Mouse (Mus musculus) regulatory T cell (primary cell): Measurements from ENCODE around the gene Gm20831.
"Not testable (repeated sequence)": the region's sequence is repeated elsewhere in the genome, so short reads cannot be mapped to it uniquely, and the experiment has no call there.

Experiments used
- in situ Hi-C: fragments of 300-600 bp; cut with MboI, MseI; formaldehyde crosslinking; loops from one replicate; pipeline ENCODE4 v1.15.1; 2025; ENCODE audit warnings: high pct_unique_total_duplicates

Gene Gm20831

DNA sequence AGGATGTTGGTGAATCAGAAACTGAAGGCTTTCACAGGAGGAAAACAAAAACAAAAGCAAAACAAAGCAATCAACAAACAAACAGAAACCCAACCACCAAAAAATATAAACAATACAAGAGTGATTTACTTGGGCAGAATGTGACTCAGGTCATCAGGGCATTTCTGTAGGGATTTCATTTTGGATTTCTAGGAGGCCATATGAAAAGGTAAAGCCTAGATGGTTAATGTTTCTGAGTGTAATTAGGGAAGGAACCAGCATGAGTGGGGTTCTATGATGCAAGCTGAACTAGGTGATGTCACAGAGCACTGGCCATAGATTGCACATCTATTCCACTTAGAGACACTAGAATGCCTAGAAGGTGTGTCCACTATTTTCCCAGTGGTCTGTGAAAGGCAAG is at the start of gene Gm20831, which contains the start of gene Gm20772:
Gene Gm20831, plus strand, starts transcription at position 301 of the 400 bp plus-strand sequence.
Gene Gm20772, plus strand, starts transcription at position 301 of the 400 bp plus-strand sequence.
- in situ Hi-C loops: not testable (repeated sequence)

DNA sequence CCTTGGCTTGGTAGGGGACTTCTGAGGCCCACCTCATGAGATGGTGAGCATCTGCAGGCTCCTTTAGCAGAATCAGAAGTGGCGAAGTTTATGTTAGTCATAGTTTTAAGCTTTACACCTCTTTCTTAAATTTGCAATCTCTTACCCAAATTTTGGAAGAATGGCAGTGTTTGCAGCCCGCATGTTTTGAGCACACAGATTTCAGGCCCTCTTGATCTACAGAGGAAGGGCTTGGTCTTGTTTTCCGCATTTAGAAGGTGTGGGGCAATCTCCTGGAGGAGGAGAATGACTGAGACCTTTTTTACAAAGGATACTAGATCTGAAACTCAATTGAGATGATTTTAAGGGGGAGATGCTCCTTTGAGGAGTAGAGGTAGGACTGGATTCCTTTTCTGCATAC is 28.4 kb upstream of the Gm20831 start, which contains the start of gene Gm21904:
Gene Gm21904, minus strand, starts transcription at position 101 of the 400 bp plus-strand sequence.
- in situ Hi-C loops: not testable (repeated sequence)

DNA sequence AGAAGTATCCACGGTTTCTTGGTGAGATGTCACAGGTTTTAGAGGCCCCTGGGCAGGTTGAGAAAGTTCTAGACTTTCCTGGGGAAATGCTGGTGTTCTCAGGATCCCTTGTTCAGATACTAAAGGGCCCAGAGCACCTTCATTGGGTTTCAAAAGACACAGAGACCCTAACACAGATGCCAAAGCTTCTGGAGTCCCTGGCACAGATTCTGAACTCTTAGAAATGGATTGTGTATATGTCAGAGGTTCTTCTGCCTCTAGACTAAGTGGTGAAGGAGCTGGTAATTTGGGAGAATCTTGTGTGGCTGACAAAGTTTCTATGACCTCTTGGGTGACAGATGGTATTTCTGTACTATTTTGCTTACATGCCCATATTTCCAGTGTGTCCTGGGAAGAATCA is 62.7 kb downstream of the Gm20831 start, which contains the start of gene Srsy:
Gene Srsy, minus strand, starts transcription at position 101 of the 400 bp plus-strand sequence.
- in situ Hi-C loops: not testable (repeated sequence)
